Mouse (Mus musculus): ENCODE measurements around the gene Fndc3a. TPM values are rescaled to one million over a fixed set of nuclear protein-coding genes. Genes with fewer than 3 reads are reported as not detected.
A peak's percentile ranks its signal among the peaks of the same experiment; 100 is the strongest.

Fndc3a gene
- polyA plus RNA-seq, 1 experiment from 2014 or later = 40.0 TPM

DNA sequence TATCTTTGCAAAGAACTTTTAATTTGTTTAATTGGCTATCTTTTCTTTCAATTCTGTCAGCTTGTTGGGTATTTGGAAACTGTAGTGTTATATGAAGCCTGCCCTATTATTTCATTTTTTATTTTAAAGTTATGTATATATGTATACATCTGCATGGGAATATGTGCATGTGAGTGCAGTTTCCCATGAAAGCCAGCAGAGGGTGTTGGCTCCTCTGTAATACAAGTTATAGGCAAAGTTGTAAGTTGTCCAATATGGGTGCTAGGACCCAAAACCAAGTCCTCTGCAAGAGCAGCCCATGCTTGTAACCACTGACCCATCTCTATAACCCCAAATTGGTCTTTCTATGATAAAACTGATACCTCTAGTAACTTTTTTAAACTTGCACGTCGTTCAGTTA is 38.8 kb downstream of the Fndc3a start:
- no peak overlapping the region for H3K27ac ChIP-seq (replicated peaks)
- 99% methylated on average over 2 of the region's 2 CpGs for WGBS
- no peaks in the 10 kb centered on the region for H3K36me3 ChIP-seq
- H3K9me3 ChIP-seq (replicated peaks) = no peaks in the 10 kb centered on the region
- no peak for ATAC-seq (ENCODE audit: insufficient number of reproducible peaks, low FRiP score, low TSS enrichment, low read depth)
- no peak overlapping the region for H3K4me3 ChIP-seq (replicated peaks)
- H3K4me2 ChIP-seq (replicated peaks) = no peak overlapping the region
- H3K4me1 ChIP-seq = no peaks in the 10 kb centered on the region
- H3K9ac ChIP-seq = no peak overlapping the region
- no peaks in the 10 kb centered on the region for H3K27me3 ChIP-seq

DNA sequence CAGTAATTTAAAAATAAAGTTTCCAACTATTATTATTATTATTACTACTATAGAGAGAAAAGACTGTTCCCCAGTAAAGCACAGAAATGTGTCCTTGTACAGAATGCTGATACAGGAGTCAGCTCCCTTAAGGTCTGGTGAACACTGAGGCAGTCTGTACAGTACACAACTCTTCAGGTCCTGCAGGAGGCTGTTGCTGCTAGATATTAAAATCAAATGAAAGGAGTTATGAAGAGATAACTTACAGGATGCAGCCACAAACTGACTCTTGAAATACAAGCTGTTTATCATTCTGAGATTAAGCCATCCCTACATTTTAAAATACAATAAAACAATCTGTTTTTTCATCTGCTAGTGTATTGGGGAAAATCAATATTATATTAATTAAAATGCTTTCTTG is 60.5 kb downstream of the Fndc3a start:
- ATAC-seq (ENCODE audit: insufficient number of reproducible peaks, low FRiP score, low TSS enrichment, low read depth) = no peak
- Histone ChIP-seq H3K4me1 (no peaks in the 10 kb centered on the region), H3K9me3 (replicated peaks) (no peaks in the 10 kb centered on the region), H3K27ac (replicated peaks) (no peak overlapping the region), H3K27me3 (no peaks in the 10 kb centered on the region), H3K4me2 (replicated peaks) (no peak overlapping the region), H3K9ac (no peak overlapping the region), H3K4me3 (replicated peaks) (no peak overlapping the region), H3K36me3 (no peaks in the 10 kb centered on the region)

DNA sequence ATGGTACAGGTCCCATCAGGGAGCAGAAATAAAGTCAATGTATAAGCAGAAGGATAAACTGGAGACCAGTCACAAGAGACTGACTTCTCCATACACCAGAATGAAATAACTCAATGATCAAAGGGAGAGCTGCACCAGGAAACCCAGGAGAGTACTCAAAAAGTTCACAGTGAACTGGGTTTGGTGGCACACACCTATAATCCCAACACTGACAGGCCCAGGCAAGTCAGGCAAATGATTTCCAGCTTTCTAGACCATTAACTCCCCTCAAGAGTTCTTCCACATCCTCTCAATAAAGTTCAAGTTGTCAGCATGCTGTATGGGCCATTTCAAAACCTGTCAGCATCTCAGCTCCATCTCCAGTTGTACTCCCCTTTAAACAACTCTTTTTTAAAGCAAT is 64.3 kb downstream of the Fndc3a start:
- no peak overlapping the region for H3K4me3 ChIP-seq (replicated peaks)
- ATAC-seq (ENCODE audit: insufficient number of reproducible peaks, low FRiP score, low TSS enrichment, low read depth) = no peak
- H3K36me3 ChIP-seq = no peaks in the 10 kb centered on the region

DNA sequence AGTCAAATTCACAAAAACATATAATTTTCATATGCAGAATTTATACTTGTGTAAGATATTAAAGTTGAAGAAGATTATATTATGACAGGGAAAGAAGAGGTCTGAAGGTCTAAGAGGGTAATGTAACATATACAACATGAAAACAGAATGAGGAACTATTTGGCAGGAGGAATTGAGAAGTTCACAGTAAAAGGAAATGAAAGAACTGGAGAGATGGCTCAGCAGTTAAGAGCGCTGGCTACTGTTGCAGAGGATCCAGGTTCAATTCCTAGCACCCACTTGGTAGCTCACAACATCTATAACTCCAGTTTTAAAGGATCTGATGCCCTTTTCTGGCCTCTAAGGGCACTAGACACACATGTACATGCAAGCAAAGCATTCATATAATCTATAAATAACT is 65.2 kb downstream of the Fndc3a start:
- no peak overlapping the region for H3K4me2 ChIP-seq (replicated peaks)
- no peak overlapping the region for H3K9ac ChIP-seq
- H3K9me3 ChIP-seq (replicated peaks) = no peaks in the 10 kb centered on the region
- H3K4me3 ChIP-seq (replicated peaks) = no peak overlapping the region
- no peaks in the 10 kb centered on the region for H3K4me1 ChIP-seq
- no peak for ATAC-seq (ENCODE audit: insufficient number of reproducible peaks, low FRiP score, low TSS enrichment, low read depth)
- H3K36me3 ChIP-seq = no peaks in the 10 kb centered on the region
- H3K27me3 ChIP-seq = no peaks in the 10 kb centered on the region
- no peak overlapping the region for H3K27ac ChIP-seq (replicated peaks)
- WGBS = 95% methylated on average over 1 of the region's 1 CpGs

More for the DNA sequence above, 64.3 kb downstream of the Fndc3a start:
- Histone ChIP-seq H3K9me3 (replicated peaks) (no peaks in the 10 kb centered on the region), H3K4me1 (no peaks in the 10 kb centered on the region), H3K9ac (no peak overlapping the region), H3K27ac (replicated peaks) (no peak overlapping the region), H3K4me2 (replicated peaks) (no peak overlapping the region), H3K27me3 (no peaks in the 10 kb centered on the region)

DNA sequence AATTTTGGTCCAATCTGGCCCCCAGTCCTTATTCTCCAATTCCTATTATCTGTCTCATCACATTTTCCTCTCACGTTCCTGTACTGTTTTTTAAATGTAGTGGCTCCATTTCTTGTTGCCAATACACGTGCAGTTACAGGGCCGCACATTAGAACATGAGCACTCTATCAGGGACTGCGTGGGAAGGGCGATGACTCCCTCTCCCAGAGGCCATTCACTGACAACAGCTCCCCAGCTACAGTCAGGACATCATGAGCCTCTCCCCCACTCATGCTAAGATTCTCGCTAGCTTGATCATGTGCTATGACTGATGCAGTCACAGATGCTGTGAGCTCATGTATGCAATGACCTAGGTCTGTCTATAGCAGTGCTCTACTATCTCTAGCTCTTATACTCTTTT is 71.3 kb downstream of the Fndc3a start:
- no peak overlapping the region for H3K4me3 ChIP-seq (replicated peaks)
- no peak for ATAC-seq (ENCODE audit: insufficient number of reproducible peaks, low FRiP score, low TSS enrichment, low read depth)
- H3K9me3 ChIP-seq (replicated peaks) = no peaks in the 10 kb centered on the region
- 91% methylated on average over 6 of the region's 6 CpGs for WGBS
- H3K4me2 ChIP-seq (replicated peaks) = no peak overlapping the region
- H3K27ac ChIP-seq (replicated peaks) = no peak overlapping the region
- H3K4me1 ChIP-seq = no peaks in the 10 kb centered on the region
- no peaks in the 10 kb centered on the region for H3K27me3 ChIP-seq
- H3K36me3 ChIP-seq = no peaks in the 10 kb centered on the region
- H3K9ac ChIP-seq = no peak overlapping the region

DNA sequence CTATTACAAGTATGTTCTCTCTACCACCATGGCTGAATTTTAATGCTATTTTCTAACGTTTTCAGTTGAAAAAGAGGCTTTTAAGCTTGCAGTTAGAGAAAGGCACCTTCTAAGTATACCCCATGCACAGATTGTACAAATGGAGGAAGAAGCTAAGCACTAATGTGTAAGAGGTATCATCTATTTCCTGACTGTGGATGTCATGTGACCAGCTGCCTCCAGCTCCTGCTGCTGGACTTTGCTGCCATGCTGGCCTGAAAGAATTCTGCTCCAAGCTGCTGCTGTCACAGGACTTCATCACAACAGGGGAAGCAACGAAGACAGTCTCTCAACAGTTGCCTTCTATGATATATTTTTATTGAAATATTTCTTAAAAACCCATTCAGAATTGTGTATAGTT is 76.2 kb downstream of the Fndc3a start:
- WGBS = 78% methylated on average over 2 of the region's 2 CpGs
- Histone ChIP-seq H3K27ac (replicated peaks) (no peak overlapping the region), H3K9me3 (replicated peaks) (no peaks in the 10 kb centered on the region), H3K4me3 (replicated peaks) (no peak overlapping the region), H3K9ac (no peak overlapping the region), H3K4me1 (no peaks in the 10 kb centered on the region), H3K36me3 (no peaks in the 10 kb centered on the region), H3K4me2 (replicated peaks) (no peak overlapping the region), H3K27me3 (no peaks in the 10 kb centered on the region)
- no peak for ATAC-seq (ENCODE audit: insufficient number of reproducible peaks, low FRiP score, low TSS enrichment, low read depth)

DNA sequence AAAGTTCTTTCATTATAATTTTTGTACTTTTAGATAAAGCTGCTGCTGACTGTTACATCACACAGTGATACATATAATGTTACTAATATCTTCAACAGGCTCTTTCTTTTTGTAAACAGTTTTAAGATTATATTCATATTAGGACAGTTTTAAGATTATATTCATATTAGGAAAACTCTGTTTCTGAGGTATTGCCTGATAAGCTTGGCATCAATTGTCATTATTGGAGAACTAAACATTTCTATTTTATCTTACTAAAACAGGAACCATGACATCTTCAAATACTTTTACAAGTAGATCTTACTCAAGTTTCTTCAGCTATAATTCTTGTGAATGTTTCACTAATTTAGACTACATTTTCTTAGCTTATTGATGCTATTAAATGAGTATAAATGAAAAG is 84.4 kb downstream of the Fndc3a start:
- H3K36me3 ChIP-seq = no peaks in the 10 kb centered on the region
- H3K4me2 ChIP-seq (replicated peaks) = no peak overlapping the region
- no peak for ATAC-seq (ENCODE audit: insufficient number of reproducible peaks, low FRiP score, low TSS enrichment, low read depth)
- no peak overlapping the region for H3K9ac ChIP-seq
- H3K4me3 ChIP-seq (replicated peaks) = no peak overlapping the region
- no peak overlapping the region for H3K27ac ChIP-seq (replicated peaks)
- no peaks in the 10 kb centered on the region for H3K4me1 ChIP-seq
- H3K9me3 ChIP-seq (replicated peaks) = no peaks in the 10 kb centered on the region
- H3K27me3 ChIP-seq = no peaks in the 10 kb centered on the region

DNA sequence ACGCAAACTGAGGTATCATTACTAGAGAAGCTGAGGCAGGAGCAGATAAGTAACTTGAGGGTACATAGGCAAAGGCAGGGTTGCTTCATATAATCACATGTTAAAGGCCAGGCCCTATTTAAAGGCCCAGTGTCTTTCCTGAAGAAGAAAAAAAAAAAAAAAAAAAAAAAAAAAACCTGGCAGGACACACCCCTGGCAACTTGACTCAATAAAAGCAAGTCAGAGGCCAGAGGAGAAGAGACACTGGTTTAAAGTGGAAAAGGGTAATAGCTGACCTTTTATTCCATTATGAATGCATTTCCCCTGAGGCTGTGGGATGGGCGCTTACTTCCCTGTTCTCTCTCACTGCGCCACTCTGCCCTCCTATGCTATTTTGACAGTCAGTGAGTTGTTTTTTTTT is 105.7 kb downstream of the Fndc3a start:
- no peak overlapping the region for H3K4me2 ChIP-seq (replicated peaks)
- WGBS = 72% methylated on average over 3 of the region's 3 CpGs
- no peaks in the 10 kb centered on the region for H3K36me3 ChIP-seq
- no peak overlapping the region for H3K27ac ChIP-seq (replicated peaks)
- H3K4me1 ChIP-seq = peaks cover 9% of the 10 kb centered on the region; the same call in 1 of the 2 replicates
- no peak overlapping the region for H3K9ac ChIP-seq
- H3K4me3 ChIP-seq (replicated peaks) = no peak overlapping the region
- no peaks in the 10 kb centered on the region for H3K9me3 ChIP-seq (replicated peaks)
- ATAC-seq (ENCODE audit: insufficient number of reproducible peaks, low FRiP score, low TSS enrichment, low read depth) = no peak
- no peaks in the 10 kb centered on the region for H3K27me3 ChIP-seq

DNA sequence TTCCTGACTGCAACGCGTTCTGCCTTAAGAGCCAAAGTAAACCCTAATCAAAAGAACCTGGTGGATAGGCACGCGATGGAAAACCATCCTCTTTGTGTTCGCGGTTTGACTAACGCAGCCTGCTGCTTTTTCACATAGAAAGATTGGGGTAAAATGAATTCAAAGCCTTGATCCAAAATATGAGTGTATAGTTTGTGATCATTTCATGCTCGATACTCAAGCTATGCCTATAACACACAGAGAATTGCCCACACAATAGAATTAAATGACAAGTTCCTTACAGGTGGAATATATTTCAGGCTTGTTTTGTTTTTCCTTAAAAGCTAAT is 106.6 kb downstream of the Fndc3a start:
- no peak for ATAC-seq (ENCODE audit: insufficient number of reproducible peaks, low FRiP score, low TSS enrichment, low read depth)
- Histone ChIP-seq H3K9me3 (replicated peaks) (no peaks in the 10 kb centered on the region), H3K27ac (replicated peaks) (peak overlapping the region; percentile 82), H3K9ac (peak overlapping the region; percentile 46), H3K4me1 (peaks cover 9% of the 10 kb centered on the region; the same call in 1 of the 2 replicates), H3K27me3 (no peaks in the 10 kb centered on the region), H3K36me3 (no peaks in the 10 kb centered on the region), H3K4me2 (replicated peaks) (peak overlapping the region; percentile 52), H3K4me3 (replicated peaks) (peak overlapping the region; percentile 53)
- 2% methylated on average over 8 of the region's 8 CpGs for WGBS

DNA sequence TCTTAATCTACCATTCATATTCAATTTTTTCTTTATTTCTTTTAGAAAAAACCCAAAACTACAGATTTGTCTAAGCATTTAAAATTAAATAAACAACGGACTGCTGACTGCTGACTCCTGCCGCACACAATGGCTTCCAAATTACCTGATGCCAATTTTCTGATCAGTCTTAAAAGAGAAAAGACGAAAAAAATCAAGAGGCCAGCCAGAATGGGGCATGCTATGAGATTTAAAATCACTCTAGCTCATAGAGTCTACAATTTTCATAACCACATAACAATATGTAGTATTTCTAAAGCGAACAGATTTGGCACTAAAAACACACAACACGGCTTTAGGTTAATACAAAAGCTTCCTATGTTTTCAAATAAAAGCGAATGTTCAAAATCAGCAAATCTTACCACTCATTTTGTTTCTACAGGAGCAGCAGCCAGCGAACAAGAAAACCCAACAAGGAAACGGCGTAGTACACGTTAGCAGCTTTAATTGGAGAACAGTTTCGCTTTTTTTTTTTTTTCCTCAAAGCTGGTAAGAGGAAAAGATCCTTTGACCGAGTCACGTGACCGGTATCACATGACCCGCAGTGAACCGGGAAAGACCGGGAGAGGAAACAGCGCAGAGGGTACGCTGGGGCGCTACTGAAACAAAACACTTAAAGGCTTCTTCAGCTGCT is 107.1 kb downstream of the Fndc3a start:
- H3K9me3 ChIP-seq (replicated peaks) = no peaks in the 10 kb centered on the region
- no peaks in the 10 kb centered on the region for H3K27me3 ChIP-seq
- H3K9ac ChIP-seq = peak overlapping the region; percentile 46
- H3K4me2 ChIP-seq (replicated peaks) = peak overlapping the region; percentile 52
- peak overlapping the region; percentile 53 for H3K4me3 ChIP-seq (replicated peaks)
- WGBS = 1% methylated on average over 20 of the region's 20 CpGs
- no peaks in the 10 kb centered on the region for H3K36me3 ChIP-seq
- peak overlapping the region; percentile 82 for H3K27ac ChIP-seq (replicated peaks)
- peak; percentile 91 for ATAC-seq (ENCODE audit: insufficient number of reproducible peaks, low FRiP score, low TSS enrichment, low read depth)
- peaks cover 9% of the 10 kb centered on the region; the same call in 1 of the 2 replicates for H3K4me1 ChIP-seq

DNA sequence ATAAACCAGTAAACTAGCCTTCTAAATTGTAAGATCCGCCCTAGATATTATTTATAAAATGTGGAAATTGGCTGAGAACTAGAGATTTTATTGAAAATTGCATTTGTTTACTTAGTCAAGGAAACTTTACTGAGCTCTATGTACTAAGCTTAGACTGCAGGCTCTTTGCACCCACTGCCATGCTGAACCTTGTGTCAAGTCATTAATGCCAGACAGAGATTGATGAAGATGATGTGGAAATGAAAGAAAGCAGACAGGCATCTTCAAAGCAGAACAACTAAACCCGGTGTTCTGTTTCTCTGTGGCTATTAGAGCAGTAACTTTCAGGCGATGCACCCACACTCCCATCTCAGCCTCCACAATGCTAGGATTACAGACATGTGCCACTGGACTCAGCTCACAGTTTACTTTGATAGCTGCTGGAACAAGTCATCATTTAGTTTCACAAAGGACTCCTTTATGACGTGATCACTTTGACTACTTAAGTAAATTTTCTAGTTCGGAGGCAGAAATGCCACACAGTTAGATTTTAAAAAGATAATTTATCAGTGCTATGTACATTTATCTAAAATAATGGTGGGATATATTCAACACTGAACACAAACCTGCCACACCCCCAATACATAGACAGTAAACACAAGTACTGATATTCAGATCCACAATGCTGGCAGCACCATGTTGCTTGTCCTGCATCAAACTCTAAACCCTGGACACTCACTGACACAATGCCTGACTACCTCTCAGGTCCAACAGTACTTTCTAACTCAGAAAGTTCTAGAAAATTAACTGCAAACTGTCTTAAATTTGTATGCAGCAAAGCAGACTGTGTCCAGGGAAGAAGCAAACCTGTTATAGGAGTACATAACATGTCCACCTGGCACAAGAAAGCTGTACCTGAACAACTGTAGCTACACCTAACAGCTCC is 108.2 kb downstream of the Fndc3a start:
- Histone ChIP-seq H3K9me3 (replicated peaks) (no peaks in the 10 kb centered on the region), H3K36me3 (no peaks in the 10 kb centered on the region), H3K4me1 (peaks cover 9% of the 10 kb centered on the region; the same call in 1 of the 2 replicates), H3K4me3 (replicated peaks) (peak overlapping the region; percentile 53), H3K9ac (peak overlapping the region; percentile 18; the same call in 1 of the 2 replicates), H3K4me2 (replicated peaks) (peak overlapping the region; percentile 52), H3K27ac (replicated peaks) (no peak overlapping the region), H3K27me3 (no peaks in the 10 kb centered on the region)
- 49% methylated on average over 5 of the region's 5 CpGs for WGBS
- no peak for ATAC-seq (ENCODE audit: insufficient number of reproducible peaks, low FRiP score, low TSS enrichment, low read depth)

Measured in embryonic facial prominence, embryonic 15.5 days (tissue).